Mouse (Mus musculus) myocyte (in vitro differentiated cells): Measurements from ENCODE around the gene Anks1b.

Experiments
- MYOD1 ChIP-seq, 3 experiments: IDR thresholded peaks; one replicate each; pipeline ENCODE4 v1.6.1; 2011; ENCODE audit warnings: control low read depth in 2 of 3, low read depth in 2 of 3, mild to moderate bottlenecking in 2 of 3, moderate library complexity in 1 of 3; ENCODE audit not compliant: insufficient read length in 2 of 3, control insufficient read depth in 1 of 3
- MYOG ChIP-seq, 3 experiments: IDR thresholded peaks; one replicate each; pipeline ENCODE4 v1.6.1; 2011; ENCODE audit warnings: control low read depth in 2 of 3, low read depth in 2 of 3, mild to moderate bottlenecking in 2 of 3; ENCODE audit not compliant: insufficient read length in 2 of 3, control insufficient read depth in 1 of 3, insufficient read depth in 1 of 3
- POLR2A ChIP-seq: IDR thresholded peaks from one replicate; pipeline ENCODE4 v1.6.1; 2011; ENCODE audit warnings: low read depth, mild to moderate bottlenecking, control low read depth, moderate library complexity; ENCODE audit not compliant: insufficient read length
- SRF ChIP-seq: IDR thresholded peaks from one replicate; pipeline ENCODE4 v1.6.1; 2011; ENCODE audit warnings: low read depth; ENCODE audit not compliant: control insufficient read depth, insufficient read length
- TCF12 ChIP-seq: IDR thresholded peaks from one replicate; pipeline ENCODE4 v1.6.1; 2011; ENCODE audit warnings: mild to moderate bottlenecking, control low read depth; ENCODE audit not compliant: poor library complexity, insufficient read depth, severe bottlenecking

DNA sequence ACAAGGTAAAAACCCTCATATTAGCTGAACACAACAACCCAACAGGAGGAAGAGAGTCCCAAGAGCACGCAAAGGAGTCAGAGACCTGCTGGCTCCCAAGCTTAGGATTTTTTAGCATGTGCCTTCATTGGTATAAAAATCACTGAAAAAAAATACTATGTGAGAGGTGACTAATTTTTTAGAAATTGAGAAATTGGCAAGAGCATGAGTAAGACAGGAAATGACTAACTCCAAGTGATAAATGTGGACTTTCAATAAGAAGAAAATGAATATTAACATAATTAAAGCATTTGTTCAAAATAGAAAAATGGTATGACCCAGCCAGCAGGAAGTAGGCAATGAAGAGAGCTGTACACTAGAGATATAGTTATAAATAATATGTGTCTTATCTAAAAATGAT is 271.1 kb downstream of the Anks1b start:
- TF ChIP-seq MYOG (IDR thresholded peaks at IDR 0.05; ENCODE audit: control insufficient read depth in 1 of 3, insufficient read depth in 1 of 3, insufficient read length in 2 of 3, low read depth in 2 of 3), result no peak
- TF ChIP-seq MYOD1 (IDR thresholded peaks at IDR 0.05; ENCODE audit: control insufficient read depth in 1 of 3, insufficient read length in 2 of 3, low read depth in 2 of 3), result no peak
- no peak for TF ChIP-seq TCF12
- no peak for TF ChIP-seq SRF
- TF ChIP-seq POLR2A, result no peak
